Mouse (Mus musculus) right cerebral cortex, postnatal 36 days (tissue): ENCODE results near the gene Gm4301.
"Not testable (repeated sequence)": the region's sequence is repeated elsewhere in the genome, so short reads cannot be mapped to it uniquely, and the experiment has no call there.

Experiments used
- DNase-seq, 2 experiments: peaks; one replicate each; pipeline ENCODE4 v3.0.0; 2022; ENCODE audit warnings: low spot score in 2 of 2, mixed read lengths in 1 of 2

Gm4301 gene

GRCm38 (mm10) chr10:100335376-100335775 is at the start of gene Gm4301:
TSS of gene Gm4301 (plus strand) at chr10:100335676.
- not testable (repeated sequence) for DNase-seq

GRCm38 (mm10) chr10:100296105-100296504 is 39.4 kb upstream of the Gm4301 start:
- DNase-seq: no peak

GRCm38 (mm10) chr10:100300106-100300505 is 35.4 kb upstream of the Gm4301 start:
- DNase-seq: not testable (repeated sequence)

GRCm38 (mm10) chr10:100340536-100340935 is 5.1 kb downstream of the Gm4301 start, which contains the start of gene Gm4302:
TSS of gene Gm4302 (plus strand) at chr10:100340836.
- DNase-seq: not testable (repeated sequence)

GRCm38 (mm10) chr10:100345672-100346071 is 10.2 kb downstream of the Gm4301 start, which contains the start of gene Gm4303:
TSS of gene Gm4303 (plus strand) at chr10:100345972.
- not testable (repeated sequence) for DNase-seq

GRCm38 (mm10) chr10:100350793-100351192 is 15.3 kb downstream of the Gm4301 start, which contains the start of gene Gm4305:
TSS of gene Gm4305 (plus strand) at chr10:100351093.
- not testable (repeated sequence) for DNase-seq

GRCm38 (mm10) chr10:100356841-100357240 is 21.4 kb downstream of the Gm4301 start:
- peak in 1 of 2 experiments; percentile 1 for DNase-seq

- DNase-seq: not testable (repeated sequence)
Observed at GRCm38 (mm10) chr10:100361038-100361437, 25.6 kb downstream of the Gm4301 start, which contains the start of gene Gm4307. TSS of gene Gm4307 (plus strand) at chr10:100361338.

GRCm38 (mm10) chr10:100382460-100382859 is 47.0 kb downstream of the Gm4301 start, which contains the start of gene Gm4312:
TSS of gene Gm4312 (minus strand) at chr10:100382560.
- not testable (repeated sequence) for DNase-seq
